Mouse (Mus musculus) brain, embryonic 14.5 days (tissue): Measurements from ENCODE around the gene Krt24. TPM values are rescaled to one million over a fixed set of nuclear protein-coding genes. Genes with fewer than 3 reads are reported as not detected.

Experiments
- DNase-seq: peaks from one replicate; pipeline ENCODE4 v3.0.0-alpha.2; 2011; ENCODE audit warnings: low read depth
- CTCF ChIP-seq: fragments of 200-500 bp; IDR thresholded peaks from 2 replicates; pipeline ENCODE4 v1.5.1; 2012; ENCODE audit warnings: inconsistent platforms, mild to moderate bottlenecking, moderate library complexity, borderline replicate concordance; ENCODE audit not compliant: insufficient read depth, insufficient read length; ENCODE audit errors: extremely low read depth
- POLR2A ChIP-seq: fragments of 200-500 bp; IDR thresholded peaks from 2 replicates; pipeline ENCODE4 v1.6.1; 2012; ENCODE audit warnings: mild to moderate bottlenecking, inconsistent platforms, borderline replicate concordance; ENCODE audit not compliant: poor library complexity, insufficient read depth, insufficient read length, severe bottlenecking; ENCODE audit errors: extremely low read depth
- polyA plus RNA-seq: library from polyadenylated mRNA; depleted of rRNA; stranded (reverse); fragments of >200 nt; gene quantifications from 2 replicates; pipeline ENCODE4 v1.2.3, GENCODE M21; 2012; rRNA removed

The Krt24 gene
- polyA plus RNA-seq: 0.08 TPM in 1 of 2 replicates, not detected in the other

- no peak for DNase-seq
- TF ChIP-seq POLR2A (no peak), CTCF (no peak)
These were observed at the start of gene Krt24 for GRCm38 (mm10) chr11:99284833-99285312. Krt24 (minus strand) TSS chr11:99285262.

- TF ChIP-seq CTCF: no peak
- DNase-seq: peak; percentile 46
These were observed 48.4 kb upstream of the Krt24 start for GRCm38 (mm10) chr11:99333426-99333825.

- no peak for DNase-seq
- TF ChIP-seq CTCF (no peak), POLR2A (no peak)
These were observed 44.6 kb upstream of the Krt24 start for GRCm38 (mm10) chr11:99329655-99330054.

GRCm38 (mm10) chr11:99322851-99323250 is 37.8 kb upstream of the Krt24 start, which contains the start of gene Krt25:
Krt25 (minus strand) TSS chr11:99322951.
- no peak for DNase-seq
- TF ChIP-seq CTCF (no peak), POLR2A (no peak)

- DNase-seq: no peak
- TF ChIP-seq POLR2A (no peak), CTCF (no peak)
These were observed 36.0 kb upstream of the Krt24 start for GRCm38 (mm10) chr11:99321094-99321493.

GRCm38 (mm10) chr11:99319127-99319526 is 34.1 kb upstream of the Krt24 start:
- no peak for DNase-seq
- TF ChIP-seq CTCF (no peak), POLR2A (no peak)

- peak; percentile 46 for DNase-seq
These were observed 31.5 kb upstream of the Krt24 start for GRCm38 (mm10) chr11:99316543-99316942.

GRCm38 (mm10) chr11:99314594-99314993 is 29.5 kb upstream of the Krt24 start:
- DNase-seq: no peak
- TF ChIP-seq POLR2A (no peak), CTCF (no peak)

More at GRCm38 (mm10) chr11:99316543-99316942, 31.5 kb upstream of the Krt24 start:
- no peak for TF ChIP-seq CTCF
- no peak for TF ChIP-seq POLR2A

GRCm38 (mm10) chr11:99310882-99311281 is 25.8 kb upstream of the Krt24 start:
- TF ChIP-seq POLR2A: no peak
- no peak for TF ChIP-seq CTCF
- DNase-seq: peak; percentile 66

GRCm38 (mm10) chr11:99307579-99307978 is 22.5 kb upstream of the Krt24 start:
- no peak for TF ChIP-seq POLR2A
- TF ChIP-seq CTCF: peak; percentile 75; the same call in 1 of the 2 replicates

GRCm38 (mm10) chr11:99295039-99295438 is 10.0 kb upstream of the Krt24 start:
- no peak for TF ChIP-seq POLR2A
- TF ChIP-seq CTCF: peak; percentile 39; the same call in 1 of the 2 replicates
- peak; percentile 46 for DNase-seq

More at GRCm38 (mm10) chr11:99307579-99307978, 22.5 kb upstream of the Krt24 start:
- DNase-seq: peak; percentile 82

- DNase-seq: peak; percentile 80
- TF ChIP-seq POLR2A: no peak
- peak; percentile 67; the same call in 1 of the 2 replicates for TF ChIP-seq CTCF
These were observed 7.8 kb upstream of the Krt24 start for GRCm38 (mm10) chr11:99292846-99293245.
